Mouse (Mus musculus) liver, embryonic 12.5 days (tissue): ENCODE measurements around the gene Fgd5. TPM values are rescaled to one million over a fixed set of nuclear protein-coding genes. Genes with fewer than 3 reads are reported as not detected.

ENCODE experiments used
- ATAC-seq: fragments of 200-750 bp; cut with Nextera tagmentation; 2 replicates; pipeline ENCODE4 v1.8.0; 2017; ENCODE audit warnings: moderate number of reproducible peaks, mild to moderate bottlenecking, moderate library complexity
- H3K27ac ChIP-seq: fragments of 300-500 bp; sonication (generic); 2 replicates; pipeline ENCODE4 v1.5.1; 2016; ENCODE audit warnings: mild to moderate bottlenecking
- H3K27me3 ChIP-seq: fragments of 300-500 bp; sonication (generic); replicated peaks from 2 replicates; pipeline ENCODE4 v1.6.1; 2016; ENCODE audit warnings: mild to moderate bottlenecking, moderate library complexity
- H3K36me3 ChIP-seq: fragments of 300-500 bp; sonication (generic); 2 replicates; pipeline ENCODE4 v1.6.1; 2016; ENCODE audit warnings: mild to moderate bottlenecking, moderate library complexity
- H3K4me1 ChIP-seq: fragments of 300-500 bp; sonication (generic); 2 replicates; pipeline ENCODE4 v1.6.1; 2016
- H3K4me2 ChIP-seq: fragments of 300-500 bp; sonication (generic); 2 replicates; pipeline ENCODE4 v1.6.1; 2016; ENCODE audit warnings: mild to moderate bottlenecking, moderate library complexity
- H3K4me3 ChIP-seq: fragments of 300-500 bp; sonication (generic); 2 replicates; pipeline ENCODE4 v1.5.1; 2016; ENCODE audit warnings: mild to moderate bottlenecking, moderate library complexity
- H3K9ac ChIP-seq: fragments of 300-500 bp; sonication (generic); 2 replicates; pipeline ENCODE4 v1.6.1; 2016; ENCODE audit warnings: mild to moderate bottlenecking, moderate library complexity
- H3K9me3 ChIP-seq: fragments of 300-500 bp; sonication (generic); replicated peaks from 2 replicates; pipeline ENCODE4 v1.6.1; 2016; ENCODE audit warnings: mild to moderate bottlenecking, moderate library complexity
- WGBS: fragments of 180-500 bp; shearing (Covaris S2); methylation state at CpG from one replicate; pipeline ENCODE4 v1.1.7; 2016; ENCODE audit not compliant: insufficient replicate concordance; 5-methylcytosine and 5-hydroxymethylcytosine counted together
- polyA plus RNA-seq: library from polyadenylated mRNA; unstranded; fragments of >200 nt; fragmentation: Nextera tagmentation; extraction: Ambion mirVana; gene quantifications from 2 replicates; pipeline ENCODE4 v1.2.1, GENCODE M21; 2016

Gene Fgd5
- polyA plus RNA-seq, 1 experiment from 2014 or later = 5.9 TPM

GRCm38 (mm10) chr6:92036372-92036771 lies 57.7 kb downstream of the Fgd5 start:
- Histone ChIP-seq H3K36me3 (no peaks in the 10 kb centered on the region), H3K9me3 (no peaks in the 10 kb centered on the region), H3K4me3 (no peak overlapping the region), H3K27ac (no peak overlapping the region), H3K27me3 (peaks cover 23% of the 10 kb centered on the region; the same call in 1 of the 2 replicates), H3K9ac (no peak overlapping the region), H3K4me2 (no peak overlapping the region), H3K4me1 (no peaks in the 10 kb centered on the region)
- WGBS = 43% methylated on average over 5 of the region's 5 CpGs
- ATAC-seq = no peak

- no peaks in the 10 kb centered on the region for H3K36me3 ChIP-seq
- peaks cover 31% of the 10 kb centered on the region for H3K27me3 ChIP-seq
- no peak overlapping the region for H3K27ac ChIP-seq
- H3K4me3 ChIP-seq = no peak overlapping the region
- H3K9ac ChIP-seq = no peak overlapping the region
- ATAC-seq = no peak
- no peak overlapping the region for H3K4me2 ChIP-seq
- H3K4me1 ChIP-seq = peaks cover 3% of the 10 kb centered on the region
- no peaks in the 10 kb centered on the region for H3K9me3 ChIP-seq
- 55% methylated on average over 3 of the region's 3 CpGs for WGBS
These were observed 59.5 kb downstream of the Fgd5 start for GRCm38 (mm10) chr6:92038158-92038557.

- WGBS = 72% methylated on average over 5 of the region's 5 CpGs
- peaks cover 27% of the 10 kb centered on the region for H3K27me3 ChIP-seq
- no peak overlapping the region for H3K4me2 ChIP-seq
These were observed 62.6 kb downstream of the Fgd5 start for GRCm38 (mm10) chr6:92041271-92041670.

GRCm38 (mm10) chr6:92042055-92042454 lies 63.4 kb downstream of the Fgd5 start:
- WGBS = 79% methylated on average over 4 of the region's 4 CpGs
- Histone ChIP-seq H3K36me3 (no peaks in the 10 kb centered on the region), H3K4me1 (peaks cover 9% of the 10 kb centered on the region), H3K4me3 (no peak overlapping the region), H3K9me3 (no peaks in the 10 kb centered on the region), H3K27ac (no peak overlapping the region), H3K27me3 (peaks cover 27% of the 10 kb centered on the region), H3K9ac (no peak overlapping the region), H3K4me2 (no peak overlapping the region)
- ATAC-seq = no peak

More at GRCm38 (mm10) chr6:92041271-92041670, 62.6 kb downstream of the Fgd5 start:
- Histone ChIP-seq H3K4me3 (no peak overlapping the region), H3K27ac (no peak overlapping the region), H3K36me3 (no peaks in the 10 kb centered on the region), H3K4me1 (peaks cover 9% of the 10 kb centered on the region), H3K9me3 (no peaks in the 10 kb centered on the region), H3K9ac (no peak overlapping the region)
- ATAC-seq = no peak

- Histone ChIP-seq H3K4me1 (peaks cover 9% of the 10 kb centered on the region), H3K4me3 (no peak overlapping the region), H3K9ac (no peak overlapping the region), H3K36me3 (no peaks in the 10 kb centered on the region), H3K9me3 (no peaks in the 10 kb centered on the region), H3K4me2 (no peak overlapping the region), H3K27ac (no peak overlapping the region), H3K27me3 (peaks cover 27% of the 10 kb centered on the region)
- 27% methylated on average over 1 of the region's 1 CpGs for WGBS
- ATAC-seq = peak; percentile 67
These were observed 64.2 kb downstream of the Fgd5 start for GRCm38 (mm10) chr6:92042850-92043249.

GRCm38 (mm10) chr6:92057768-92058167 lies 79.1 kb downstream of the Fgd5 start:
- 47% methylated on average over 2 of the region's 2 CpGs for WGBS
- Histone ChIP-seq H3K9ac (no peak overlapping the region), H3K4me3 (no peak overlapping the region), H3K9me3 (no peaks in the 10 kb centered on the region), H3K27ac (no peak overlapping the region), H3K4me2 (no peak overlapping the region), H3K4me1 (no peaks in the 10 kb centered on the region), H3K27me3 (no peaks in the 10 kb centered on the region), H3K36me3 (no peaks in the 10 kb centered on the region)
- no peak for ATAC-seq

GRCm38 (mm10) chr6:92061725-92062124 lies 83.0 kb downstream of the Fgd5 start:
- H3K4me3 ChIP-seq = no peak overlapping the region
- H3K27ac ChIP-seq = no peak overlapping the region
- H3K27me3 ChIP-seq = no peaks in the 10 kb centered on the region
- ATAC-seq = no peak
- no peak overlapping the region for H3K9ac ChIP-seq
- H3K36me3 ChIP-seq = no peaks in the 10 kb centered on the region
- H3K9me3 ChIP-seq = no peaks in the 10 kb centered on the region
- WGBS = 50% methylated on average over 5 of the region's 5 CpGs
- no peak overlapping the region for H3K4me2 ChIP-seq
- no peaks in the 10 kb centered on the region for H3K4me1 ChIP-seq

- Histone ChIP-seq H3K27me3 (no peaks in the 10 kb centered on the region), H3K36me3 (no peaks in the 10 kb centered on the region), H3K4me1 (no peaks in the 10 kb centered on the region), H3K4me2 (no peak overlapping the region), H3K9ac (no peak overlapping the region), H3K27ac (no peak overlapping the region), H3K4me3 (no peak overlapping the region), H3K9me3 (no peaks in the 10 kb centered on the region)
- 42% methylated on average over 2 of the region's 2 CpGs for WGBS
- ATAC-seq = no peak
These were observed 84.8 kb downstream of the Fgd5 start for GRCm38 (mm10) chr6:92063452-92063851.

GRCm38 (mm10) chr6:92064101-92064500 lies 85.4 kb downstream of the Fgd5 start:
- Histone ChIP-seq H3K36me3 (no peaks in the 10 kb centered on the region), H3K4me2 (no peak overlapping the region), H3K4me1 (no peaks in the 10 kb centered on the region), H3K27ac (no peak overlapping the region), H3K4me3 (no peak overlapping the region), H3K27me3 (no peaks in the 10 kb centered on the region), H3K9me3 (no peaks in the 10 kb centered on the region), H3K9ac (no peak overlapping the region)
- 81% methylated on average over 10 of the region's 10 CpGs for WGBS
- ATAC-seq = no peak

- no peak overlapping the region for H3K9ac ChIP-seq
- H3K27ac ChIP-seq = no peak overlapping the region
- no peaks in the 10 kb centered on the region for H3K27me3 ChIP-seq
- H3K4me3 ChIP-seq = no peak overlapping the region
- no peaks in the 10 kb centered on the region for H3K9me3 ChIP-seq
- H3K36me3 ChIP-seq = no peaks in the 10 kb centered on the region
- ATAC-seq = no peak; the same call in 1 of the 2 replicates
- H3K4me1 ChIP-seq = no peaks in the 10 kb centered on the region
- 47% methylated on average over 12 of the region's 12 CpGs for WGBS
- no peak overlapping the region for H3K4me2 ChIP-seq
These were observed 87.2 kb downstream of the Fgd5 start for GRCm38 (mm10) chr6:92065721-92066496.

GRCm38 (mm10) chr6:92067146-92067790 lies 88.6 kb downstream of the Fgd5 start:
- peak; percentile 62 for ATAC-seq
- Histone ChIP-seq H3K9ac (no peak overlapping the region), H3K4me3 (no peak overlapping the region), H3K27ac (no peak overlapping the region), H3K27me3 (no peaks in the 10 kb centered on the region), H3K4me1 (no peaks in the 10 kb centered on the region), H3K36me3 (no peaks in the 10 kb centered on the region), H3K4me2 (no peak overlapping the region), H3K9me3 (no peaks in the 10 kb centered on the region)
- WGBS = 42% methylated on average over 16 of the region's 16 CpGs

- ATAC-seq = no peak
- no peaks in the 10 kb centered on the region for H3K4me1 ChIP-seq
- no peak overlapping the region for H3K27ac ChIP-seq
- H3K27me3 ChIP-seq = no peaks in the 10 kb centered on the region
- no peak overlapping the region for H3K4me3 ChIP-seq
- no peak overlapping the region for H3K4me2 ChIP-seq
- no peak overlapping the region for H3K9ac ChIP-seq
- no peaks in the 10 kb centered on the region for H3K9me3 ChIP-seq
- WGBS = 61% methylated on average over 15 of the region's 15 CpGs
- no peaks in the 10 kb centered on the region for H3K36me3 ChIP-seq
These were observed 92.6 kb downstream of the Fgd5 start for GRCm38 (mm10) chr6:92071121-92071839.
